Mouse (Mus musculus): Measurements from ENCODE around the gene Cd38. TPM values are rescaled to one million over a fixed set of nuclear protein-coding genes. Genes with fewer than 3 reads are reported as not detected.

Cd38 gene
- polyA plus RNA-seq (2012; rRNA removed): 6.4 and 6.5 TPM in 2 replicates

DNA sequence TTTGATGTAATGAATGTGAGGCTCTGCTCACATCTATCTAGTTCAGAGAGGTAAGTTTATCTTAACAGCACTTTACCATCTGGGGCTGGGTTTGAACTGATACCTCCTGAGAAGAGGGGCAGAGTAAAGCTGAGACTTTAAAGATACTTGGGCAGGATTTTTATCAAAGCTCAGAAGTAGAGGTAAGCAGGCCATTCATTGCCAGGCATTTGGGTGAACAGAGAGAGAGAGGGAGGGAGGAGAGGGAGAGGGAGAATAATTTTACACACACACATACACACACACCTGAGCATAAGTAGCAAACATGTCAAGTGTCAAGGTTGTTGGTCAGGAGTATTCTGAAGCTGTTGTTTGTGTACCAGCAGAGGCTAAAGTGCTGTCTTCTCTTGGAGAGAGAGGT, at the start of gene Cd38:
Gene Cd38 (plus strand): TSS at position 301 of the 400 bp plus-strand sequence.

GRCm38 (mm10) chr5:43818695-43819094, 49.7 kb upstream of the Cd38 start, which contains the start of gene Bst1:
Bst1 (plus strand) TSS chr5:43818885.

GRCm38 (mm10) chr5:43821538-43821937, 46.8 kb upstream of the Cd38 start, which contains the start of gene Fbxl5:
Fbxl5 (minus strand) TSS chr5:43821638.

GRCm38 (mm10) chr5:43912844-43913243, 44.5 kb downstream of the Cd38 start, which contains the start of gene Gm7879:
Gm7879 (plus strand) TSS chr5:43913144.

Other genes with a start within 250 kb of the Cd38 start
- gene Cc2d2a, start 206.2 kb upstream of the Cd38 start, polyA plus RNA-seq (2012; rRNA removed): 5.2 and 6.9 TPM in 2 replicates
- gene Bst1, start 49.7 kb upstream of the Cd38 start, polyA plus RNA-seq (2012; rRNA removed): 0.63 and 1.4 TPM in 2 replicates
- gene Fbxl5, start 46.9 kb upstream of the Cd38 start, polyA plus RNA-seq (2012; rRNA removed): 18.2 and 19.0 TPM in 2 replicates
- not detected in 2 replicates for gene Gm7879, start 44.6 kb downstream of the Cd38 start, polyA plus RNA-seq (2012; rRNA removed)
- not detected in 2 replicates for gene Fgfbp1, start 113.2 kb downstream of the Cd38 start, polyA plus RNA-seq (2012; rRNA removed)
- 3.9 and 6.1 TPM in 2 replicates for gene Prom1, start 233.5 kb downstream of the Cd38 start, polyA plus RNA-seq (2012; rRNA removed)

Measured in ovary, adult 2 months (tissue).